Mouse (Mus musculus): ENCODE data around the gene Spata21. TPM values are rescaled to one million over a fixed set of nuclear protein-coding genes. Genes with fewer than 3 reads are reported as not detected.

Gene Spata21
- polyA plus RNA-seq, 1 experiment from 2014 or later: 0.25 TPM

DNA sequence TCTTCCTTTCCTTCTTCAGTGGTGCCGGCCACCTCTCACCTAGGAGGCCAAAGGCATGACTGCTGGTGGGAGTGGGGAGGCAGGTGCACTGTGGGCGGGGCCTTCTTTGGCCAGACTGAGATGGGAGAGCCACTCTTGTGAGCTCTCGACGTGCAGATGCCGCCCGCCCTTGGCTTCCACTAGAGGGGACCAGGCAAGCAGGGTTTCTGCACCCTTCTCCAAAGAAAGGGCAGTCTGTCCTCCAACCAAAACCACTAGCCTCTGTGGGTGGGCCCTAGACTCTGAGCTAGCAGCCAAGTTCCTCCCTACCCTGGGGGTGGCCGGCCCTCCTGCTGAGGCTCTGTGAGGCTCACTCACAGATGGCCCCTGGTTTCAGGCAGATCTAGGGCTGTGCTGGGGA is 25.7 kb downstream of the Spata21 start:
- H3K4me1 ChIP-seq: no peaks in the 10 kb centered on the region
- 85% methylated on average over 7 of the region's 7 CpGs for WGBS
- no peak overlapping the region for H3K4me2 ChIP-seq (replicated peaks)
- H3K36me3 ChIP-seq: peaks cover 79% of the 10 kb centered on the region
- H3K9ac ChIP-seq: no peak overlapping the region
- no peak overlapping the region for H3K4me3 ChIP-seq
- ATAC-seq (ENCODE audit: low FRiP score, low read depth): no peak
- H3K9me3 ChIP-seq: no peaks in the 10 kb centered on the region
- no peaks in the 10 kb centered on the region for H3K27me3 ChIP-seq (replicated peaks)
- no peak overlapping the region for H3K27ac ChIP-seq

DNA sequence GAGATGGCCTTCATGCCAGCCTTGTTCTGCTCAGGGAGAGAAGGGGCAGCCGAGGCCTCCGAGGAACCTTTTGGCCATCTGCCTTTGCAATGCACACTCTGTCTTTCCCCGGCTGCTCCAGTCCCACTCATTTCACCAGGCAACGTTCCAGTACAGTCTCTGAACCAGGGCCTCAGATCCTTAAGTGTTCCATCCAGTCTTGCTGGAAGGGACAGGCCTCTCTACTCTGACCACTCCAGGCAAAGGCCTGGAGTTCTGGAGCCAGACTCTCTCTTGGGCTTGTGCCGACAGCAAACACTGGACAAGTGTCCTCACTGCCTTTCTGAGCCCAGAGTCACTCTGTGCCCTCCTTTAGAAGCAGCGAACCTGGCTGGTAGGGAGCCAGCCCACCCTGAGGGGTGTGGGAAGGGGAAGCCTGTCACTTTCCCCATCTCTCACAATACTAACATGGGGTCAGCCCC is 26.4 kb downstream of the Spata21 start:
- Histone ChIP-seq H3K4me3 (no peak overlapping the region), H3K36me3 (peaks cover 80% of the 10 kb centered on the region), H3K27ac (no peak overlapping the region), H3K4me2 (replicated peaks) (no peak overlapping the region), H3K9me3 (no peaks in the 10 kb centered on the region), H3K9ac (no peak overlapping the region), H3K4me1 (no peaks in the 10 kb centered on the region), H3K27me3 (replicated peaks) (no peaks in the 10 kb centered on the region)
- no peak for ATAC-seq (ENCODE audit: low FRiP score, low read depth)
- 89% methylated on average over 6 of the region's 6 CpGs for WGBS

DNA sequence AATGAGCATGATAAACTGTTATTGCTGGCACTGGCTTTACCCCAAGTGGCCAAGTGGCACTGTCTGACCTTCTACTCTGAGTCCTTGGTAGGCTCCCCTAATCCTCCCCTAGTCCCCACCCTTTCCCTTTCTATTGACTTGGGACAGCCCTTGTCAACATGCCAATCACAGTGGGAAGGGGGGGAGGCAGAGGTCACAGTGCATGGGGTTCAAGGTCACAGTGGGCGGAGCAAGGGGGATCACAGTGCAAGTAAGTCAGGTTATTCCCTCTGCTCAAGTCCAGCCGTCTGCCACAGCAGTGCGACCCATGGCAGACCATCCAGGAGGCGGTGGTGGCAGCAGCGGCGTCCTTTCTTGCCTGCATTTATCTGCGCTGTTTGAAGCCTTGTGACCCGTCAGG is 27.3 kb downstream of the Spata21 start:
- Histone ChIP-seq H3K9me3 (no peaks in the 10 kb centered on the region), H3K27ac (no peak overlapping the region), H3K36me3 (peaks cover 77% of the 10 kb centered on the region), H3K4me3 (no peak overlapping the region), H3K4me1 (0 out of 2 replicates have a peak, but pooled peaks cover 4% of the 10 kb centered on the region), H3K9ac (no peak overlapping the region), H3K4me2 (replicated peaks) (no peak overlapping the region), H3K27me3 (replicated peaks) (no peaks in the 10 kb centered on the region)
- 88% methylated on average over 8 of the region's 8 CpGs for WGBS
- no peak for ATAC-seq (ENCODE audit: low FRiP score, low read depth)

DNA sequence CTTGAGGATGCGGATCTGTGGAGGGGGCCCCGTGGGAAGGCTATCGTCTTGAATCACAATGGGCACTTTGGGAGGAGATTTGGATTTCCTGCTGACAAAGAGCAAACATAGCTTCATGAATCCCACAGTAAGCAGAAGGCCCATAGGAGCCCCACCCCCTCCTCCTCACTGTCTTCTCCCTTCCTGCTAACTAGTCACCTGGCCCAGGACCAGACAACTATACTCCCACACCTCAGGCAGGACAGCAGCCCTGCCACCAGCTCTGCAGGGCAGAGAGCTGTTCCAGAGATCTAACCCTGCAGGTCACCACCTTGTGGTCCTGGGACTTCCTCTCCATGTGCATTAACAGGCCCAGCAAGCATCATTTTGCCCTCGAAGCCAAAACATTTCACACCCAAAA is 30.6 kb downstream of the Spata21 start:
- no peak overlapping the region for H3K9ac ChIP-seq
- no peak overlapping the region for H3K27ac ChIP-seq
- H3K4me3 ChIP-seq: no peak overlapping the region
- H3K36me3 ChIP-seq: peaks cover 47% of the 10 kb centered on the region
- H3K27me3 ChIP-seq (replicated peaks): no peaks in the 10 kb centered on the region
- H3K9me3 ChIP-seq: no peaks in the 10 kb centered on the region
- peaks cover 8% of the 10 kb centered on the region; the same call in 1 of the 2 replicates for H3K4me1 ChIP-seq
- H3K4me2 ChIP-seq (replicated peaks): no peak overlapping the region
- no peak for ATAC-seq (ENCODE audit: low FRiP score, low read depth)
- WGBS: 77% methylated on average over 4 of the region's 4 CpGs

DNA sequence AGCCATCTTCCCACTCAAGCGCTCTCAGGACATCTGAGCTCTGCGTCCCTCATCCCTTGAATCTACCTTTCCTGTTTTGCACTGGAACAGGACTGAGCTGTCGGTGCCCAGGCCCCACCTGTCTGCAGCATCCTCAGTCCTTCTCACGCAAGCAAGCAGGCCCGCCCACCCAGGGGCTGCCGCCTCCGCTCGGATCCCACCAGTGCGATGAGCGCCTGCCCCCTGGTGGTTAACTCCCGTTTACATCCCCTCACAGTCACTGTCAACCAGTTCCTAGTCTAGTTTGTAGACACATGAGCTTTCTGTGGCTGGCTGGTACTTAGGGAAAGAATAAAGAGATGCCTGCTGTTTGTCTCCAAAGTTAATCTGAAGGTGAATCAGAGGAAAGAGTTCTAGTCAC is 32.6 kb downstream of the Spata21 start:
- 24% methylated on average over 11 of the region's 11 CpGs for WGBS
- ATAC-seq (ENCODE audit: low FRiP score, low read depth): no peak

DNA sequence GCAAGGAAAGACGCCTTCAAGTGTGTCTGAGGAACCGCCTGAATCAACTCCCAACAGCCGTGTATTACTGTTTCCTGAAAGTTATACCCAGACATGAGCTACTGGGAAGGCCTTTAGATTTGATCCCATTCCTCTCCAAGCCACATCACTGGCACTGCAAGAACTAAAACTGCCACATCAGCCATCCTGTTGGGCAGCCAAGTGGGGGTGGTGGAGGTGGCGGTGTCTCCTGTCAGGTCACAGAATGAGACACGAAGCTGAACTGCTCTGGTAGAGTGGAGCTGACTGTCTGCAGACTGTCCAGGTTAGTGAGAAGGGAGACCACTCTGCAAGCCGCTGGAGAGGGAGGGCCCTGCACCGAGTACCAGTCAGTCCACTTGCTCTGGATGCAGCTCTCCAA is 34.5 kb downstream of the Spata21 start:
- peaks cover 15% of the 10 kb centered on the region; the same call in 1 of the 2 replicates for H3K4me1 ChIP-seq
- no peak overlapping the region for H3K27ac ChIP-seq
- no peak overlapping the region for H3K4me3 ChIP-seq
- peaks cover 10% of the 10 kb centered on the region for H3K36me3 ChIP-seq
- no peak for ATAC-seq (ENCODE audit: low FRiP score, low read depth)
- 86% methylated on average over 7 of the region's 7 CpGs for WGBS
- H3K9me3 ChIP-seq: no peaks in the 10 kb centered on the region
- no peak overlapping the region for H3K9ac ChIP-seq
- H3K27me3 ChIP-seq (replicated peaks): no peaks in the 10 kb centered on the region
- no peak overlapping the region for H3K4me2 ChIP-seq (replicated peaks)

More for the DNA sequence above, 32.6 kb downstream of the Spata21 start:
- Histone ChIP-seq H3K9ac (no peak overlapping the region), H3K4me3 (no peak overlapping the region), H3K4me2 (replicated peaks) (no peak overlapping the region), H3K27ac (no peak overlapping the region; the same call in 1 of the 2 replicates), H3K27me3 (replicated peaks) (no peaks in the 10 kb centered on the region), H3K9me3 (no peaks in the 10 kb centered on the region), H3K36me3 (peaks cover 29% of the 10 kb centered on the region), H3K4me1 (peaks cover 13% of the 10 kb centered on the region; the same call in 1 of the 2 replicates)

DNA sequence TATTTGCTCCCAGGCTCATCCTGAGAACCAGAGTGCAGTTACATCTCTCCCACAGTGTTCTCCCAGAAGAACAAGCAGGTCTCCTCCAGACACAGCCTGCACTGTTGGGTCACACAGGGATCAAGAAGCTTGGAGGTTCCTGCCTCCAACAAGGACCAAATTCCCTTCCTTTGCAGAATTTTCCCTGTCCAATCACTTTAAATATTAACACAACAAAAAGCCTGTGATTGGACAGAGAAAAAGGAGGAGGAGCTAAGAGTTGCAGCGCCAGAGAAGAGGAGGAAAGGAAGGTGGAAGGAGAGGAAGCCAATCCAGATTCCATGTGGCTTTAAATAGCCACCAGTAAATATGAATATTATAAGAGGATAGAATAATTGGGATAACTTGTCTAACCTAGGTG is 34.9 kb downstream of the Spata21 start:
- Histone ChIP-seq H3K9ac (no peak overlapping the region), H3K4me2 (replicated peaks) (no peak overlapping the region), H3K4me1 (peaks cover 15% of the 10 kb centered on the region; the same call in 1 of the 2 replicates), H3K4me3 (no peak overlapping the region), H3K27ac (no peak overlapping the region), H3K27me3 (replicated peaks) (no peaks in the 10 kb centered on the region), H3K36me3 (peaks cover 8% of the 10 kb centered on the region; the same call in 1 of the 2 replicates), H3K9me3 (no peaks in the 10 kb centered on the region)
- WGBS: 33% methylated on average over 1 of the region's 1 CpGs
- no peak for ATAC-seq (ENCODE audit: low FRiP score, low read depth)

DNA sequence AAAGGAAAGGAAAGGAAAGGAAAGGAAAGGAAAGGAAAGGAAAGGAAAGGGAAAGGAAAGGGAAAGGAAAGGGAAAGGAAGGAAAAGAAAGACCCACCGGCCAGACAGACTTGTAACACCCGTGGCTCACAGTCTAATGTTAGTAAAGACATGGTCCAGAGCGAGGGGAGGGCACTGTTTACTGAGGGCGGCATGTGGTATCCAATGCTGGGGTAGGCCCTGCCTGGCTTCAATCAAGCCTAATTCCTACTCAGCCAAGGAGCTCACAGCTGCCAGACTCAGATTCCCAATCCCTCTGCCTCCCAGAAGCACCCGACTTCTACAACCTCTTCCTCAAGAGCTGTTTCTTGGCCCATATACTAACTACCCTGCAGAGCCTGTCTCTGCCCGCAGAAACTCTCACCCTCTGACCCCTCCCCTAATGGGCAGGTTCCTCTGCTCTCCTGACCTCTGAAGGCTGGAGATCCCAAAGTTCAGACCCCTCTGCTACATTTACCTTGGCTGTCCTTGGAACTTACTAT is 41.1 kb downstream of the Spata21 start:
- no peaks in the 10 kb centered on the region for H3K27me3 ChIP-seq (replicated peaks)
- H3K27ac ChIP-seq: no peak overlapping the region
- H3K36me3 ChIP-seq: no peaks in the 10 kb centered on the region
- peaks cover 36% of the 10 kb centered on the region for H3K4me1 ChIP-seq
- no peak overlapping the region for H3K9ac ChIP-seq
- ATAC-seq (ENCODE audit: low FRiP score, low read depth): no peak
- no peak overlapping the region for H3K4me3 ChIP-seq
- H3K9me3 ChIP-seq: no peaks in the 10 kb centered on the region
- WGBS: 79% methylated on average over 6 of the region's 6 CpGs
- H3K4me2 ChIP-seq (replicated peaks): no peak overlapping the region

DNA sequence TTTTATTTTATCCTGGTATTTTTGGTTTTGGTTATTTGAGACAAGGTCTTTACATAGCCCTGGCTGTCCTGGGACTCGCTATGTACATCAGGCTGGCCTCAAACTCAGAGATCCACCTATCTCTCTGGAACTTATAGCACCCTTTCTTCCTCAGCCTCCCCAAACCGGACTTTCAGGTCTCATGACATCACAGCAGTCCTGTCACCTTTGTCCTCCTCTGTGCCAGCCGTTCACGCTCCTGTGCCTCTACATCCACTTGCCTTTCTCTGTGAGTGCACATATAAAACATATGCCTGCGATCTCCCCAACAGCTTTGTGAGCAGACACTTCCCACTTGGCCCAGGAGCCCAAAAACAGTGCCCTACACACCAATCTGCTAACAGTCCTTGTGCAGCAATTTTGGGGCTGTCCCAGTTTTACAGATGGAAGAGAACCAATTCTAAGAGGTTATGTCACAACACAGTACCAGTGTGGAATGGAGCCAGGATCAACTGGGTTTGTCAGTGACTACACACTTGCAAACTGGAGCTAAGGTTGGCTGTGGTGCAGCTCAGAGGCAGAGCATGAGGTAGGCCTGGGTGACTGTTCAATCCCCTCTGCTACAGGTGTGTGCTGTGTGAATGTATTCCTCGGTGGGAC is 42.7 kb downstream of the Spata21 start:
- no peak for ATAC-seq (ENCODE audit: low FRiP score, low read depth)
- Histone ChIP-seq H3K27me3 (replicated peaks) (no peaks in the 10 kb centered on the region), H3K4me3 (no peak overlapping the region), H3K36me3 (0 out of 2 replicates have a peak, but pooled peaks cover 3% of the 10 kb centered on the region), H3K4me1 (peaks cover 44% of the 10 kb centered on the region), H3K27ac (no peak overlapping the region), H3K4me2 (replicated peaks) (no peak overlapping the region), H3K9me3 (no peaks in the 10 kb centered on the region), H3K9ac (no peak overlapping the region)
- 82% methylated on average over 6 of the region's 6 CpGs for WGBS

DNA sequence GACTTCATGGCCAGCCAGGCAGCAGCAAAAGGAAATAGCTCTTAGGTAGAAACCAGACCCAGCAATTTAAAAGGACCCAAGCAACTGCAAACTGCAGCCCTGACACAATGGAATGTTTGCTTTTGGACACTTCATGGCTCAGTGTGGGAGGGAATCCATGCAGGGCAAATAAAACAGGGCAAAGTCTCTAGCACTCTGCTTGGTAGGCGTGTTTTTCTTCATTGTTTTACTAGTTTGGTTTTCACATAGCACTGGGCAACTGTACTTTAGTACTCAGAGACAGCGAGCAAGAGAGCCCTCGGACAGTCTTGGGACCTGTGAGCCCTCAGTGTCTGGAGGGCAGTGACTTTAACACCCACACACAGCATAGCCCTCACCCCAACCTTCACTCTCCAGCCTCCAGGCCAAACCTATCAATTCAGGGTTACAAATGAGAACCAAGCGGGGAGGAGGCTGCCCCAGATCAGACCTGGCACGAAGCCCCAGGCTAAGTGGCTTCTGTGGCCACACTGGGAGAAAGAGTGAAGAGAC is 43.5 kb downstream of the Spata21 start:
- WGBS: 39% methylated on average over 5 of the region's 5 CpGs
- no peaks in the 10 kb centered on the region for H3K9me3 ChIP-seq
- H3K4me1 ChIP-seq: peaks cover 51% of the 10 kb centered on the region
- no peak overlapping the region for H3K4me3 ChIP-seq
- H3K4me2 ChIP-seq (replicated peaks): no peak overlapping the region
- no peak overlapping the region for H3K27ac ChIP-seq
- no peak for ATAC-seq (ENCODE audit: low FRiP score, low read depth)
- H3K9ac ChIP-seq: no peak overlapping the region
- 0 out of 2 replicates have a peak, but pooled peaks cover 3% of the 10 kb centered on the region for H3K36me3 ChIP-seq
- H3K27me3 ChIP-seq (replicated peaks): no peaks in the 10 kb centered on the region

DNA sequence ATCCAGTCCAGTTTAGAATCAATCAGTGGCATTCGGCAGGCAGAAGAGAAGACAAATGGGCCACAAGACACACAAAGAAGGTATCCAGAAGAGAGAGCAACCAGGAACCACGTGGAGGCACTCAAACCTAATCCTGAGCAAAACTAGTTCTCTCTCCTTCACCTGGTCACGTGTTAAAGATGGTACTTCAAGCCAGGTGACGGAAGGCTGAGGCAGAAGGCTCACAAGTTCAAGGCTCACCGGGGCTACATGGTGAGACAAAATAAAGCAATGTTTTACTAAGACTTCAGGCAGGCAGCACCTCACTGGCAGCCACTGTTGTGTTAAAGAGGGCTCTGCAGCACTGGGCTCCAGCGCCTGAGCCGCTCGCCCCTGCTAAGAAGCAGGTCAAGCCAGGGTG is 44.1 kb downstream of the Spata21 start:
- Histone ChIP-seq H3K9ac (no peak overlapping the region), H3K4me1 (peaks cover 55% of the 10 kb centered on the region)
- ATAC-seq (ENCODE audit: low FRiP score, low read depth): no peak

DNA sequence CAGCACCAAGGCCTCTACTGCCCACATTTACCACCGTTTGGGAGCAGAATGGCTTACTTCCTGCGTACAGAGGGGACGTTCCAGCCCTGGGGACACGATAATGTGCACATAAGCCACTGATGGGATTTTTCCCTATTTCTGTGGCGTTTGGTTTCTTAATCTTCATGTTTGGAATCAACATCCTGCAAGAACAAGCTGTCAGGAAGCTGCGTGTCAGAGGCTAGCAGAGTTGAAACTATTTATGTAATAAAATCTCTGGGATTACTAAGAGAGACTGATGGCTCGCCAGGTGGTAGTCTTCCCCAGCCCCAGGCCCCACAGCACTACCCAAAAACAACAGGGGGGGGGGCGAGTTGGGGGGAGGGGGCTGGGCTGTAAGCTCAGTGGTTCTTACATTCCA is 45.1 kb downstream of the Spata21 start:
- 70% methylated on average over 8 of the region's 8 CpGs for WGBS
- 0 out of 2 replicates have a peak, but pooled peaks cover 3% of the 10 kb centered on the region for H3K36me3 ChIP-seq
- no peaks in the 10 kb centered on the region for H3K27me3 ChIP-seq (replicated peaks)
- H3K4me3 ChIP-seq: no peak overlapping the region
- H3K9me3 ChIP-seq: no peaks in the 10 kb centered on the region
- ATAC-seq (ENCODE audit: low FRiP score, low read depth): no peak
- no peak overlapping the region for H3K4me2 ChIP-seq (replicated peaks)
- H3K9ac ChIP-seq: no peak overlapping the region
- peaks cover 61% of the 10 kb centered on the region for H3K4me1 ChIP-seq
- no peak overlapping the region for H3K27ac ChIP-seq

More for the DNA sequence above, 44.1 kb downstream of the Spata21 start:
- Histone ChIP-seq H3K27ac (no peak overlapping the region), H3K4me3 (no peak overlapping the region), H3K4me2 (replicated peaks) (no peak overlapping the region), H3K9me3 (no peaks in the 10 kb centered on the region), H3K36me3 (0 out of 2 replicates have a peak, but pooled peaks cover 3% of the 10 kb centered on the region), H3K27me3 (replicated peaks) (no peaks in the 10 kb centered on the region)
- 49% methylated on average over 8 of the region's 8 CpGs for WGBS

Measured in neural tube, embryonic 12.5 days (tissue).